Mouse (Mus musculus) activated CD4-positive, CD25-positive, alpha-beta regulatory T cell, adult 4 months (primary cell): ENCODE data around the gene Fbxo44. TPM values are rescaled to one million over a fixed set of nuclear protein-coding genes. Genes with fewer than 3 reads are reported as not detected.

Experiments
- ATAC-seq: one replicate; pipeline ENCODE4 v1.8.0; 2017
- polyA plus RNA-seq, 2 experiments: library from polyadenylated mRNA; unstranded; fragments of 100-300 nt; shearing (Covaris generic); gene quantifications; one replicate each; pipeline ENCODE4 v1.2.1; 2017

The Fbxo44 gene
- polyA plus RNA-seq, 2 experiments from 2014 or later = 0.29 to 6.2 TPM

DNA sequence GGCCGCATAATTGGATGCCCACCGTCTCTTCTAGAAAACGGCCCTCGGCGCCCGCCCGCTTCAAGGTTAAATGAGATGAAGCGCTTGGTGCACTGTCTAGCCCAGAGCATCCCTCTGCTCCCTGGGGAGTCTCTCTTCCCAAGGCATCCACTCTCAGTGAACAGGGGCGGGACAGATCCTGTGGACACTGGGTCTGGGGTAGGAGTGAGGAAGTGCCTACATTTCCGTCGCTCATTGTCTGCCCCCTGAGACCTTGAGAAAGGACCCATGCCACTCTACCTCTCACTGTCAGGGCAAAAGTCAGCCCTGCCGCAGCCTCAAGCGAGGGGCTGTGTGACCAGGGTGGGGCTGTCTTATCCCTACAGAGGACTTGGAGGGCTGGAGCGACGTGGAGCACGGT lies 4.2 kb upstream of the Fbxo44 start:
- ATAC-seq = no peak

DNA sequence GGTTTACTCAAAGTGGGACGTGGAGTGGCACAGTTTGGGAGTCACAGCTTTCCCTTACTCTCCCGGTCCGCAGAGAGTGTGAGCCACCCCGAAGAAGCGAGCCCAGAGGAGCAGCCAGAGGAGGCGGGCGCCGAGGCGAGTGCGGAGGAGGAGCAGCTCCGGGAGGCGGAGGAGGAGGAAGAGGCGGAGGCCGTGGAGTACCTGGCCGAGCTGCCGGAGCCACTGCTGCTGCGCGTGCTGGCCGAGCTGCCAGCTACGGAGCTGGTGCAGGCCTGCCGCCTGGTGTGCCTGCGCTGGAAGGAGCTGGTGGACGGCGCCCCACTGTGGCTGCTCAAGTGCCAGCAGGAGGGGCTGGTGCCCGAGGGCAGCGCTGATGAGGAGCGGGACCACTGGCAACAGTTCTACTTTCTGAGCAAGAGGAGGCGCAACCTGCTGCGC lies 3.7 kb upstream of the Fbxo44 start:
- ATAC-seq = peak; percentile 44

DNA sequence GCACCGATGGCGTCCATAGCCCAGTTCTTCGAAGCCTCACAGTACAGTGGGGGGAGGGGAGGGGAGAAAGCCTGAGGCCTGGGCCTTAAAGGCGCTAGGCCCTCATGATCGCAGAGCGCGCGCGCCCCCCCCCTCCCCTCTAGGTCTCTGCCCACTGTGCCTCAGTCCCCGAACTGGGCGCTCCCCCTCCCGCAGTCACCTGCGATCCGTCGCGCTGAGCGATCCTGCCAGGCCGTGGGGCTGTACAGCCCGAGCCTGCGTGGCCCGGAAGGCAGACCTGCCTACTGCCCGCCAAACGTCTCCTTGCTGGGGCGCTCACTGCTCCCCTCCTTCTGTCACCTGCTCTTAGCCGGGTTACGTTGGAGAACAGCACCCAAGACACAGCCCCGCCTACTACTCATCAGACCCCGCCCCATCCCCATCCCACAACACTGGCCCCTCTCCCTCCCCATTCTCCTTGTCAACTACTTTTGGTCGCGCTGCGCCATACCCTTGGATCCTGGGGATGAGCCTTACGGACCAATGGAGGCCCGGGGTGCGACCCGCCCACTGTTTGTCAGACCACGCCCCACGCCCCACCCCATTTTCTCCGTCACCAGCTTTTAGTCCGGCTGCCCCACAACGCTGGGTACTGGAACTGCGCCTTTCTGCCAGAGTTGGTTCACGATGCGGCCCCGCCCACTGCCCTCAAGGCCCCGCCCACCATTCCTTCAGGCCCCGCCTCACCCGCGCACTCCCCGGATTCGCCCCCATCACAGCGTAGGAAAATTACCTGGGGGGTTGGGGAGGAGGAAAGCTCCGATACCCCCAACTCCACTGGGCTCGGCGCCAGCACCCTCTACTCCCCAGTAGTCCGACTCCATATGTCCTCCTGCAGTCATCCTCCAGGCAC lies 492 bp downstream of the Fbxo44 start:
- peak; percentile 78 for ATAC-seq

DNA sequence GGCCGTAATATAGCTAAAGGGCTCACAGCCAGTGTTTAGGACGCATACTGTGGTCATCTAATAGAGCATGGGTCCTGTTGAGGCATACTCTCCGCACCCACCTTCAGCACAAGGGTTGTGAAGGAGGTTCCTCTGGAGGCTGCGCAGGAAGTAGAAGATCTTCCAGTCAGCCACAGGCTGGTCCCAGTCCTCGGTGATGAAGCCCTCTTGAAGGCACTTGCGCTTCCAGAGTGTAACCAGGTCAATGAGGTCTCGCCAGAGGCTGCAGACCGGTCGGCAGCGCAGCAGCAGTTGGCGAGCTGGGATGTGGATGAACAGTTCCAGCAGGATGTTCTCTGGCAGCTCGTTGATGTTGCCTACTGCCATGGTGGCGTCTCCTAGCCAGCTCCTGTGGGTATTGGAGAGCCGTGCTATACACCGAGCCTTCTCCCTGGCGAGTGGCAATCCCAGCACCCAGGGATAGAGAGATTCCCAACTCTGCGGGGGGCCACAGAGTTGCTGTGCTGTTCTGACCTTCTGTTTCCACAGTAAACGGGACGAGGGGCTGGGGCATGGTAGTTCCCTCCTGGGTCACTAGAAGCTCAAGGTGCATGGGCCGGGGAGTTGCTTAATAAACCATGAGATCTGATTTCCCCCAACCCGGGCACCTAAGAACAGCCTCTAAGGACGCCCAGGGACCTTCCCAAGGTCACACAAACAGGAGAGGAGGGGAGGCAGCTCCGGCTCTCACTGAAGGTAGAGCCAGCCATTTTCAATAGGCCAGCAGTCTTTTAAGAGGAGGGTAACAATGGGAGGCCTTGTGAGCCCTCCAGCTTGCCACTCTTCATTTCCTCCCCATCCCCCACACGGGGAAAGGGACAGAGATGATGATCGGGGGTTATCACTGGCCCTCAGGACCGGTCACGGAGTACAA lies 1.6 kb downstream of the Fbxo44 start:
- no peak for ATAC-seq

DNA sequence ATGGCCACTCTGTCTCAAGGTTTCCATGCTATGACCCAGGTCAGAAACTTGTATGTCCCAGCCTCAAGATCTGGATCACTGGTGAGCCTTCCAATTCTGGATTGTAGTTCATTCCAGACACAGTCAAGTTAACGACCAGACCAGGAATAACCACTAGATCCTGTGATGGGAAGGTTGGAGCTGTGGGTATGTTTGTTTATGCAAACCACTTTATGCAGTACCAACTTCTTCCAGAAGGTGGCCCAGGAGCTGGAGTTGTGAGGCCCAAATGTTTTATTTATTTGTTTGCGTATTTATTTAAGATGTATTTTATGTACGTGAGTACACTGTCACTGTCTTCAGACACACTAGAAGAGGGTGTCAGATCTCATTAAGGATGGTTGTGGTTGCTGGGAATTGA lies 5.3 kb downstream of the Fbxo44 start:
- no peak for ATAC-seq

DNA sequence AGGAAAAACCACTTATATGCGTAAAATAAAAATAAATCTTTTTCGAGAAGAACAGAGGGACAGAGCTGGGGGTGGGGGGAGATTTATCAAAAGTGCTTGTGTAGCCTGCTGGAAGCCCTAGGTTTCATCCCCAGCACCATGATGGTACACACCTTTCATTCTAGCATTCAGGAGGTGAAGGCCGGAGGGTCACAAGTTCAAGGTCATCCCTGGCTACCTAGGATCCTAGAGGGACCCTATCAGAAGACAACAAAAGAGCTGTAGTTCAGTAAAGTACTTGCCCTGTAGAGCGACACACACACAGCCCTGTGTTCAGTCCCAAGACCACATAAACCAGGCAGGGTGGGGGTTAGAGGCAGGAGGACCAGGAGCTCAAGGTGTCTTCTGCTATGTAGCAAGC lies 6.3 kb downstream of the Fbxo44 start:
- ATAC-seq = no peak

DNA sequence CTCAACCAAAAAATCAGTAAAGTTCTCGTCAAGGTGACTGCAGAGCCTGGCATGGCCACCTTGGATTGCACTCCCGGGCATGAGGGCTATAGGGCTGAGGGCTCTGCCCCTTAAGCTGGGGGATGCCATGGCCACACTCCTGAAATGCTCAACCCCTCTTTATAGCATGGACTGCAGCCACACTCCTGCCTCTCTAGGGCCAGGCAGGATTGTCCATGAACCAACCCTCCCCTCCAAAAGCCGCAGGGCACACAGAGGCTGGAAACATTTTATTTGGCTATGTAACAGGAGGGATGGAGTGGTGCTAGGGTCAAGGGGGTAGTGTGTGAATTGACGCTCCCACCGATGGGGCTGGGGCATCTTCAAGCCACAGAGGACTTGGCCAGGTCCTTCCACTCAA lies 7.7 kb downstream of the Fbxo44 start:
- ATAC-seq = no peak

DNA sequence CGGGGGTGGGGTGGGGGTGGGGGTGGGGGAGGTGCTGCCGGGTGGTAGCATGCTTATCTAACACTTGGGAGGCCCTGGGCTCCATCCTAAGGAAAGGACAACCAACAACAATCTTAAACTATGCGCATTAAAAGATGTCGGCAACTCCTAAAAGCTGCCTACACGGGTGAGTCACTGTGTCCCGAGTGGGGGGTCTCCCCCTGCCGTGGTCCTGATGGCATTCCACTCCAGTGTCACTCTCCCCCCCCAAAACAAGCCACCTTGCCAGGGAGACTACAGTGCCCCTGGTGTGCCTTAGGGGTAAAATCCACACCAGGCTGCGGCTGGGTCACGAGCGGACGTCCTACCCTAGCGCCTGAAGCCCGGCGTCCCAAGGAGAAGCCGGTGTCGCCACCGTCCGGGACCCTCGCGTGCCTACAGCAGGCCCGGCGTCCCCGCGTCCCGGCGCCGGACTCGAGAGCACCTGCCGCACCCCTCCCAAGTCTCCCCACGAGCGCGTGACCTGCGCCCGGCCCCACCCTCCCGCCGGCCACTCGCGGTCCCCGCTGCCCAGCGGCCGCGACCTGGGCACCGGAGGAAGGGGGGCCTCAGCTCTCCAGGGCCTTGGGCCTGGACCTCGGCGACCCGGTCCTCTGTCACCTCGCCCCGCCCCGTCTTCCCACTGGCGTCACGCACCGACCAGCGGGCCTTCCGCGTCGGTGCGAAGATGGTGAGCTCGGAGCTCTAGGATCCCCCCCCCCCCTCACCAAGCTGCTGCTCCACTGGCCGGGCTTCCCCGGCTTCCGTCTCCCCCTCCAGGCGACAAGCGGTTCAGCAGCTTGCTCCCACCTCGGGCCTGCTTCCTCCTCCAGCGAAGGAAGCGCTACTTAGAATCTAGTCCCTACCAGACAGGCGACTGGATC lies 8.8 kb downstream of the Fbxo44 start, which contains the start of gene Fbxo6:
Gene Fbxo6 (minus strand): TSS at position 874 of the 902 bp plus-strand sequence.
- peak; percentile 94 for ATAC-seq

DNA sequence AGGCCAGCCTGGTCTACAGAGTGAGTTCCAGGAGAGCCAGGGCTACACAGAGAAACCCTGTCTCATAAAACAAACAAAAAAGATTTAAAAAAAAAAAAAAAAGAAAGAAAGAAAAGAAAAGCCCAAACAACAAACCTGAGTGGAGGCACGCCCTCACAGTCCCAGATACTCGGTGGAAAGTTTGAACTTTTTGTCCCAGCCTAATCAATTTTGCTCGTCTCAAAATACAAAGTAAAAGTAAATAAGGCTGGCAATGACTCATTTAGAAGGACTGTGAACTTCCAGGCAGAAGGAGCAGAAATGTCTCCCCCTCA lies 9.4 kb downstream of the Fbxo44 start:
- ATAC-seq = no peak

DNA sequence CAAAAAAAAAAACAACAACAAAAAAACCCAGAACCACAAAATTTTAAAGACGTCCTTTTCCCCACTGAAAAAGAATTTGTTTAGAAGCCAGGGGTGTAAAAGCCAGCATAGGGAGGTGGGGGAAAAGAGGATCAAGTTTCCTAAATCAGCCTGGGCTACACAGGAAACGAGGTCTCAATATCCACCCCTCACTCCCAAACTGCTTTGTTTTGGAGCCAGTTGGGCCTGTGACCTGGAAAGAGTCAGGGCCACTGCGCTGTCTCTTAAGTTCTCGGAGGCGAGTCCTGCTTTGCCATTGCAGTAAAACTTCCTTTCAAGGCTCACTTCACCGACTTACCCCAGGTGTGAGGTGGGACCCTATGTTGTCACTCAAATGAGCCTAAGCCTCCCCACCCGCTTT lies 10.0 kb downstream of the Fbxo44 start:
- no peak for ATAC-seq

DNA sequence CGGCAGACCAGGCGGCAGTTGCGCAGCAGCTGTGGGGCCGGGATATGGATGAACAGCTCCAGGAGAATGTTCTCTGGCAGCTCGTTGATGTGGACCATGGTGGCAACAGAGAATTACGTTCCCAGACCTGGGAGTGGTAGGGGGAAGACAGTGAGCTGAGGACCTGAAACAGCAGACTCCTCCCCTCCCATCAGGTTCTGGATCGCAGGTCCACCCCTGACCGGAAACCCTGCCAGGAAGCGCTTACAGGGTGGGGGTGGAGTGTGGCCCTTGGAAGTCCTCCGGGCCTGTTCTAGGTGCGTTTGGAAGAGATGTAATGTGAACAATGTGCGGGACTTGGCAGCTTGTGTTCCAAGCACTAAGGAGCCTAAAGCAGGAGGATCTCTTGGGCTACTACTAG lies 10.7 kb downstream of the Fbxo44 start:
- no peak for ATAC-seq

DNA sequence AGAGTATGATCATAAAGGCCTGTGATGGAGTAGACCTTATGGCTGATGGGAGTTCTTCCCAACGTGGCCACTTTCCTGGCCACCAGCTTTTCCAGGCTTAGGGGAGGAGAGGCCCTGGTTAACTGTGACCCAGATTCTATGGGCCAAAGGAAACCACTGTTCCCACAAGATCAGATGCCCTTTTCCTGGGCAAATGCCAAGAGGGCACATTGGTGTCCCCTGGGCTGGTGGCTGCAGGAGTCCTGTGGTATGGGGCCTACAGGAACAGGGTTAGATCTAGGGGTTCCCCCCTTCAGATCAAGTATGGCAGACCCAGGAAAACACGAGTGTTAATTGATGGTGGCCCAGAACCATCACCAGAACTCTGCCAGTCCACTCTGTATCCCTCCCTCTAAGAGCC lies 12.6 kb downstream of the Fbxo44 start:
- no peak for ATAC-seq

DNA sequence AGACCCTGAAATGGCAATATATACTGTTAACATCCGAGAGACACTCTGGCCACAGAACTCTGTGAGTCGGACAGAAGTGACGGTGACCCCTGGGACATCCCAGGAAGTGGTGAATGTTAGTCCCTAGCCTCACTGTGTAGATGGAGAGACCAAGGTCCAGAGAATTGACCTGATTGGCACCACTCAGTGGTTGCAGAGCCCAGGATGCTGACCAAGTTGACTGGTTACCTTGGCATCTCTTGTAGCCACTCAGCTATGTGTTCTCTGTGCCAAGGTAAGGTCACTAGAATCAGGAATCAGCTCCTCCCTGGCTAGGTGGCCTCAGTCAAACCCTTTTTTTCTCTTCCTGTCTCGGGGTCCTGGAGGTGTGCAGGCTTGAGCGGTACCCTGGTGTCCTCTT lies 16.6 kb downstream of the Fbxo44 start:
- ATAC-seq = no peak

DNA sequence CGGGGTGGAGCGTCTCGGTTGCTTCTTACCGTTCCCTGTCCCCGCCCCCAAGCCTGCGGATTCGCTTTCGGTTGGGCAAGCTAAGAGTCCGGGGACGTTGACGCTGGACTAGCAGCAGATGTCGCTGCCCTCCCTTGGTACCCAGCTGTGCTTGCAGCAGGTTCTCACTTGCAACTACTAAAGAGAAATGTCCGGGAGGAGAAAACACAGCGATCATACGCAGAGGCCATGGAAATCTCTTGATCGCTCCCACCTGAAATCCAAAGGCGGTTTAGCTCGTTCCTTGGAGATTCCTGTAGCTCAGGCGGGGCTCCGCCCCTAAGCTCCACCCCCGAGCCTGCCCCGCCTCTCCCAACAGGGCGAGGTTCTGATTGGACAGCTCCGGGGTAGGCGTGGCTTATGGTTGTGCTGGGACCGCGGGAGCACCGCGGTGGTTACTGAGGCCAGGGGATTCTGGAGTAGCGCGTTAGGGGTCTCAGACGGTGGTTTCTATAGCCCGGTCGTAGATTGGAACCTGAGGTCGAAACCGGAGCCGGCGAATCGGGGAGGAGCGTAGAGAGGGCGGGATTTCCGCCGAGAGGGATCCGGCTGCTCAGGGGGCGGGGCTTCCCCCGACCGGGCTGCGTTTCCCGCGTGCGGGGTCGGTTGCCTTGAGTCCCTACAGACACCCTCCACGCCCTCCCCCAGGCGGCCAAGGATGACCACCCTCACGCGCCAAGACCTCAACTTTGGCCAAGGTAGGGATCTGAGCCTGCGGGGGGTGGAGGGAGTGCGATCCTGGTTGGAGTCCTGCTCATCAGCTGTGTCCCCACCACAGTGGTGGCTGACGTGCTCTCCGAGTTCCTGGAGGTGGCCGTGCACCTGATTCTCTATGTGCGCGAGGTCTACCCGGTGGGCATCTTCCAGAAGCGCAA lies 19.9 kb downstream of the Fbxo44 start:
- ATAC-seq = peak; percentile 87

DNA sequence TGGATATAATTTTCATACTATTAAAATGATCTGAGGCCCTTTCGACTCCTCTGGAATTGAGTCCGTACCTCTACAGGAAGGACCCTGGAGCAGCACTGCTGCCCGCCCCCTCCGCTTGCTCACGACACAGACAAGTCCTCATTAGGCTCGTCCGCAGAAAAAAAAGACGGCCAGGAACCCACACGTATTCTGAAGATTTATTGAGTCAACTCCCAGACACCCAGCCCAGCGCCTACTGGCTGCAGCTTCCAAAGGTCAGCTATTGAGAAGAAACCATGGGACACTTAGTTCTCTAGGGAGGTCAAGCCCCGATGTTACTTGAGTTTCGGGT lies 20.6 kb downstream of the Fbxo44 start:
- peak; percentile 26 for ATAC-seq

DNA sequence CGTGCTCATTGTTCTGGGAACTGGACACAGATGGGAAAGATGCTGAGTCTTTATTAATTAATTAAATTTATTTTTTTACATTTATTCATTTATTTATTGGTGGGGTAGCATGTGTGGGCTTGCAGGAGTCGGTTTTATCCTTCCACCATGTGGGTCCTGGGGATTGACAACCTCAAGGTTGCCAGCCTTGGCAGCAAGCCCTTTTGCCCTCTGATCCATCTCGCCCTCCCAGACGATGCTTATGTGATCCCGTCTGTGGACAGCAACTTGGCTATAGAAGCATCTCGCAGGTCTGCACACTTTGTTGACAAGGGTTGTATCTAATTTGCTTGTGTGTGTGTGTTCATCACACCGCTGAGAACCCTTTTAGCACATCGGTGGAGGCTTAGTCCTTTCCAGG lies 22.8 kb downstream of the Fbxo44 start:
- ATAC-seq = no peak

DNA sequence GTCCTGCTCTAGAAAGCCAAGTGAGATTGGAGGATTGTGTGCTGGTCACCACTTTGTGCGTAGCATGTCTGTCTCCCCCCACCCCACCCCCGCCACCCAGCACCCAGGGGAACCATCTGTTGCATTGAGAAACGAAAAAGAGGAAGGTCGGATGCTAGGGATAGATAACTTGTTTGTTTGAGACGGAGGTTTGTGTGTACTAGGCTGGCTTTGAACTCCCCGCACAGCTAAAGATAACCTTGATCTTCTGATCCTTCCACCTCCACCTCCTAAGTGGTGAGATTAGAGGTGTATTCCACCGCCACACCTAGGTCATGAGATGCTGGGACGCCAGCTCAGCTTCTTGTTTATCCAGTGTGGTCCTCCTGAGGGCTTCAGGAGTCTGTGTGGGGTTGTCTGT lies 25.3 kb downstream of the Fbxo44 start:
- no peak for ATAC-seq

DNA sequence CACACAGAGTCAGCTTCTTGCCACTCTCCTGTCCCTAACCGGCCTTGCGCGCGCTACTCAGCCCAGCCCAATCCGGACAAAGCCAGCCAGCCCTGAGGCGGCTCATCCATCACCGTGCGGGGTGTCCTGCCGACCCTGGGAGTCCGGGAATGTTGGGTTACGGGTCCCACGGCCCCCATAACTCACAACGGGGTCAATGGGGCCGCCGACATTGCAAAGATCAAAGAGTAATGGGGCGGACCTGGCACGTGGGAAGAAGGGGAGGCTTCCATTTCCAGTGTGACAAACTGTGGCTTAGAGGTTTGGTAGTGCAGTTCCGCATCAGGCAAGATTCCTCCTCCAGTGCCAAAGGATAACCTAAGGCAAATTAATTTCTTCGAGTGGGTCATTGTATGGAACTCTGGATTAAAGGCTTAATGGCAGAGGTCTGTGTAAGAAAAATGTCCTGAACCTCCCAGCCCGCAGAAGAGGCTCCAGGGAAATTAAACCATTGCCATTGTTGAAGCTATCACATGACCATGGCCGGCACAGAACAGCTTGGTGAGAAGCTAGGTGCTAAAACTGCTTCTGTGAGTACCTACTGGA lies 28.7 kb downstream of the Fbxo44 start:
- no peak for ATAC-seq

DNA sequence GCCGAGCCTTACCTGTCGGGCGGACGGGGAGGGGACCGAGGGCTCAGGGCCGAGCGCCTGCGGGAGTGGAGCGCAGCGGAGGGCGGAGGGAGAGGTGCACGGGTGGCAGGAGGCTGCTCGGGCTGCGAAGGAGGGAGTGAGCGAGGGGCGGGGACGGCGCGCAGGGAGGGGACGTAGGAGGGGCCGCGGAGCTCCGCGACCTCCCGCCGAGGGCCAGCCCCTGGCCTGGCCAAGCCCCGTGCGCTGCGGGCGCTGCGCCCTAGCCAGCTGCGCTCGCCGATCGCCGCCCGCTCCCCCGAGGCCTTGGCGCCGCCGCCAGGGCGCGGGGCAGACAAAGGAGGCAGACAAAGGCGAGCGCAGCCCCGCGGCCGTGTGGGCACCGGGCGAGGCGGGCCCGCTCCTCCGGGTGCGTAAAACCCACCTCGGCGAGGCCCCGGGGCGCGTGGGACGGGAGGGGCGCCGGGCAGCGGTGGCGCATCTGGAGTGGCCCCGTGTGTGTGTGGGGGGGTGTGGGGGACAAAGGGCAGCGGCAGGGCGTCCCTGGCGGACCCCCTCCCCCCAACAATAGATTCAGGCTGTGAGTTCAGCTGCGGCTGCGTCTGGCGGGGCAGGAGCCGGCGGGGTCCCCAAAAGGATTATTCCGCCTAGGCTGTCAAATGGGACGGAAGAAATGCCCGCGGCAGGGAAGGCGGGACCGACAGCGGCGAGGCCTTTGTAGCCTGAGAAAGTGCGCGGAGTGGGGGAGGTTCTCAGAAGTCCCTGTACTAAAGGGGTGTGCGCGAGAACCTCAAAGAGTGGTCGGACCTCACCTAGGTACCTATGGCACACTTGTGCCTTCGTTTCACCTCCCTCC lies 29.5 kb downstream of the Fbxo44 start, which contains the start of gene Draxin:
Gene Draxin (minus strand): TSS at position 138 of the 853 bp plus-strand sequence.
- ATAC-seq = no peak

DNA sequence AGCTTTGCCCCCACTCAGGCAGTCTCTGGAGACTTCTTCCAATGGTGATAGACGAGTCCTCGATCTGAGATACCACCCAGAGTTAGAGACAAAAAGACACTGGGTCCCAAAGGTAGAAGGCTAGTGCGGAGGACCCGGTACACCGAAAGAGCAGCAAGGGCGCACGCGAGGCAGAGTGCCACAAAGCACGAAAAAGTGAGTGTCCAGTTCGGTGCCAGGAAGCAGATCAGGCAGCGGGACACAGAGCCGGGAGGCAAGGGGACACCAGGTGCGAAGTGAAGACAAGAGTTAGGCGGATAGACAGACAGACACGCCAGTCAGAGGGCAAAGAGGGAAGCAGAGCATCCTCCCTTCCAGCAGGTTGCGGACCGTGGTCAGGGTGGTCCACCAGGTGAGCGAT lies 30.1 kb downstream of the Fbxo44 start, which contains the start of gene Mad2l2:
Gene Mad2l2 (plus strand): TSS at position 252 of the 400 bp plus-strand sequence.
- ATAC-seq = no peak
